Mouse (Mus musculus): Measurements from ENCODE around the gene Vash1. TPM values are rescaled to one million over a fixed set of nuclear protein-coding genes. Genes with fewer than 3 reads are reported as not detected.

Vash1 gene
- 3.0 and 3.7 TPM in 2 replicates for polyA plus RNA-seq (2012; rRNA removed)

GRCm38 (mm10) chr12:86678591-86679545, at the start of gene Vash1:
Vash1 (plus strand) TSS chr12:86678700.
- DNase-seq, result peak; percentile 51
- Histone ChIP-seq H3K4me3 (ENCODE audit: control insufficient read depth, insufficient read depth, low read length) (peak within 1 kb of the TSS; percentile 68), H3K4me1 (replicated peaks; ENCODE audit: control insufficient read depth, insufficient read depth, low read length) (peaks cover 13% of the 10 kb centered on the region), H3K36me3 (ENCODE audit: control insufficient read depth, insufficient read depth, low read length) (no peaks in the 10 kb centered on the region), H3K27ac (ENCODE audit: control insufficient read depth, insufficient read depth, low read length) (no peak within 1 kb of the TSS), H3K27me3 (ENCODE audit: control insufficient read depth, insufficient read depth, low read length) (peaks cover 3% of the 10 kb centered on the region; the same call in 1 of the 2 replicates)
- TF ChIP-seq CTCF (IDR thresholded peaks at IDR 0.05; ENCODE audit: borderline replicate concordance, control insufficient read depth, extremely low read depth, insufficient read depth, low read length, poor library complexity), result no peak
- TF ChIP-seq POLR2A (IDR thresholded peaks at IDR 0.05; ENCODE audit: control insufficient read depth, extremely low read depth, insufficient read depth, low read length, poor library complexity), result no peak
- WGBS, result under 1% methylated on average over 94 of the region's 94 CpGs

- Histone ChIP-seq H3K4me3 (ENCODE audit: control insufficient read depth, insufficient read depth, low read length) (no peak overlapping the region), H3K36me3 (ENCODE audit: control insufficient read depth, insufficient read depth, low read length) (no peaks in the 10 kb centered on the region), H3K27ac (ENCODE audit: control insufficient read depth, insufficient read depth, low read length) (no peak overlapping the region), H3K27me3 (ENCODE audit: control insufficient read depth, insufficient read depth, low read length) (no peaks in the 10 kb centered on the region), H3K4me1 (replicated peaks; ENCODE audit: control insufficient read depth, insufficient read depth, low read length) (no peaks in the 10 kb centered on the region)
- no peak for TF ChIP-seq POLR2A (IDR thresholded peaks at IDR 0.05; ENCODE audit: control insufficient read depth, extremely low read depth, insufficient read depth, low read length, poor library complexity)
- TF ChIP-seq CTCF (IDR thresholded peaks at IDR 0.05; ENCODE audit: borderline replicate concordance, control insufficient read depth, extremely low read depth, insufficient read depth, low read length, poor library complexity), result no peak
- DNase-seq, result no peak
- 41% methylated on average over 6 of the region's 6 CpGs for WGBS
Measured at GRCm38 (mm10) chr12:86628783-86629172, 49.7 kb upstream of the Vash1 start.

GRCm38 (mm10) chr12:86641763-86642162, 36.7 kb upstream of the Vash1 start:
- no peak for TF ChIP-seq CTCF (IDR thresholded peaks at IDR 0.05; ENCODE audit: borderline replicate concordance, control insufficient read depth, extremely low read depth, insufficient read depth, low read length, poor library complexity)
- TF ChIP-seq POLR2A (IDR thresholded peaks at IDR 0.05; ENCODE audit: control insufficient read depth, extremely low read depth, insufficient read depth, low read length, poor library complexity), result no peak
- no peak overlapping the region for H3K4me3 ChIP-seq (ENCODE audit: control insufficient read depth, insufficient read depth, low read length)
- H3K27me3 ChIP-seq (ENCODE audit: control insufficient read depth, insufficient read depth, low read length), result no peaks in the 10 kb centered on the region
- H3K36me3 ChIP-seq (ENCODE audit: control insufficient read depth, insufficient read depth, low read length), result no peaks in the 10 kb centered on the region
- WGBS, result 59% methylated on average over 8 of the region's 8 CpGs
- DNase-seq, result peak; percentile 6
- H3K27ac ChIP-seq (ENCODE audit: control insufficient read depth, insufficient read depth, low read length), result no peak overlapping the region
- no peaks in the 10 kb centered on the region for H3K4me1 ChIP-seq (replicated peaks; ENCODE audit: control insufficient read depth, insufficient read depth, low read length)

DNA sequence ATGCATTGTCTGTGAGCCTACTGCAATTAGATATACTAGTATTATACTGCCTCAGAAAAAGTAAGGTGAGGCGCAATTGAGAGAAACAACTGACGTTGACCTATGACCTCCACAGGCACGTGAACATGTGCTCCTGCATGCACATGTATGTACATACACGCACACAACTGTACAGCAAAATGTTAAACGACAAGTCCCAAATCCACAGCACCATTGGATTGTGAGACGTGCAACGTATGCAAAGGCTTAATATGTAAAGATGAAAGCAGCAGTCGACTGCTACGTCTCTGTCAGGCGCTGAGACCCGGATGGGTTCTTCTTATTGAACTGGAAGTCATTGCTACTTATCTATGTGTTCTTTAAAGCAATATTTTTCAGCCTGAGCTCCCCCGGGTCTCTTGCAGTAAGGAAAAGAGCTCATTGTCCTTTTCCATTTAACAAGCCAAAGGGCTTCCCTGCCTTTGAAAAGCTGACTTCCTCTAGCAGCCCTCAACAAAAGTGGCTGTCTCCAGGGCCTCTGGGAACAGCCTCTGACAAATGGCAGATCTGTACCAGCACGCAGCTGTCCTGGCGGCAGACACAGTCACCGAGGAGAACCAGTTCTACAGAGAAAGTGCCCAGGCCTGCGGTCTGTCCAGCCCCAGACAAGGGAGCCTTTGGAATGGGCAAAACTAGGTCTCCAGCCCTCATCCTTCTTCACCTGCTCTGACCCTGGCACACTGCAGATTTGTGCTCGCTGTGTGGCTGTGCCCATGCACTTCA, 33.8 kb upstream of the Vash1 start:
- Histone ChIP-seq H3K27ac (ENCODE audit: control insufficient read depth, insufficient read depth, low read length) (no peak overlapping the region), H3K4me3 (ENCODE audit: control insufficient read depth, insufficient read depth, low read length) (no peak overlapping the region), H3K4me1 (replicated peaks; ENCODE audit: control insufficient read depth, insufficient read depth, low read length) (no peaks in the 10 kb centered on the region), H3K27me3 (ENCODE audit: control insufficient read depth, insufficient read depth, low read length) (no peaks in the 10 kb centered on the region), H3K36me3 (ENCODE audit: control insufficient read depth, insufficient read depth, low read length) (no peaks in the 10 kb centered on the region)
- TF ChIP-seq POLR2A (IDR thresholded peaks at IDR 0.05; ENCODE audit: control insufficient read depth, extremely low read depth, insufficient read depth, low read length, poor library complexity), result no peak
- TF ChIP-seq CTCF (IDR thresholded peaks at IDR 0.05; ENCODE audit: borderline replicate concordance, control insufficient read depth, extremely low read depth, insufficient read depth, low read length, poor library complexity), result no peak
- WGBS, result 82% methylated on average over 17 of the region's 17 CpGs
- DNase-seq, result no peak

DNA sequence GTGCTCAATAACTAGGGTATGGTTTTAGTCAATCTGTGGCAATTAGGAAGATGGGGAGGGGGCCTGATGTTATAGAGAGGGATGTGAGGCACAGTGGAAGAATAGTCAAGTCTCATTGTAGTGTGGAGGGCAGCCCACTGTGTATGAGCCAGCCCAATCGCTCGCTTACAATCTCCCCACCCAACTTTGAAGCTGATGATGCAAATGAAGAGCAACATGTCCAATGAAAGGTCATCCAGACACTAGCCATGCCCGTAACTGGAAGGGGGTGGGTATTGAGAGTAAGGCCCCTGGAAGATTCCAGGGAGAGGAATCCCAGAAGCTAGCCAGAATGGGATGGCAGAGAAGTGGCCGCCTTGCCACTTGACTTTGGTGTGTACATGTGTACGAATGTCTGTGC, 33.0 kb upstream of the Vash1 start:
- 92% methylated on average over 5 of the region's 5 CpGs for WGBS
- Histone ChIP-seq H3K4me1 (replicated peaks; ENCODE audit: control insufficient read depth, insufficient read depth, low read length) (no peaks in the 10 kb centered on the region), H3K27me3 (ENCODE audit: control insufficient read depth, insufficient read depth, low read length) (no peaks in the 10 kb centered on the region), H3K27ac (ENCODE audit: control insufficient read depth, insufficient read depth, low read length) (no peak overlapping the region), H3K4me3 (ENCODE audit: control insufficient read depth, insufficient read depth, low read length) (no peak overlapping the region), H3K36me3 (ENCODE audit: control insufficient read depth, insufficient read depth, low read length) (no peaks in the 10 kb centered on the region)
- no peak for DNase-seq
- TF ChIP-seq CTCF (IDR thresholded peaks at IDR 0.05; ENCODE audit: borderline replicate concordance, control insufficient read depth, extremely low read depth, insufficient read depth, low read length, poor library complexity), result no peak
- no peak for TF ChIP-seq POLR2A (IDR thresholded peaks at IDR 0.05; ENCODE audit: control insufficient read depth, extremely low read depth, insufficient read depth, low read length, poor library complexity)

GRCm38 (mm10) chr12:86646831-86647230, 31.7 kb upstream of the Vash1 start:
- no peaks in the 10 kb centered on the region for H3K27me3 ChIP-seq (ENCODE audit: control insufficient read depth, insufficient read depth, low read length)
- H3K4me3 ChIP-seq (ENCODE audit: control insufficient read depth, insufficient read depth, low read length), result no peak overlapping the region
- no peak overlapping the region for H3K27ac ChIP-seq (ENCODE audit: control insufficient read depth, insufficient read depth, low read length)
- 69% methylated on average over 9 of the region's 9 CpGs for WGBS
- TF ChIP-seq CTCF (IDR thresholded peaks at IDR 0.05; ENCODE audit: borderline replicate concordance, control insufficient read depth, extremely low read depth, insufficient read depth, low read length, poor library complexity) (no peak), POLR2A (IDR thresholded peaks at IDR 0.05; ENCODE audit: control insufficient read depth, extremely low read depth, insufficient read depth, low read length, poor library complexity) (no peak)
- no peaks in the 10 kb centered on the region for H3K36me3 ChIP-seq (ENCODE audit: control insufficient read depth, insufficient read depth, low read length)
- no peak for DNase-seq
- H3K4me1 ChIP-seq (replicated peaks; ENCODE audit: control insufficient read depth, insufficient read depth, low read length), result no peaks in the 10 kb centered on the region
